Mouse (Mus musculus) 3134 (cell line): ENCODE data around the gene Srcap.
"Not testable (repeated sequence)": the region's sequence is repeated elsewhere in the genome, so short reads cannot be mapped to it uniquely, and the experiment has no call there.

ENCODE experiments used
- DNase-seq: peaks from one replicate; pipeline ENCODE4 v3.0.0-alpha.2; 2011; ENCODE audit warnings: low spot score; ENCODE audit not compliant: insufficient read length; ENCODE audit errors: extremely low read depth

The Srcap gene

DNA sequence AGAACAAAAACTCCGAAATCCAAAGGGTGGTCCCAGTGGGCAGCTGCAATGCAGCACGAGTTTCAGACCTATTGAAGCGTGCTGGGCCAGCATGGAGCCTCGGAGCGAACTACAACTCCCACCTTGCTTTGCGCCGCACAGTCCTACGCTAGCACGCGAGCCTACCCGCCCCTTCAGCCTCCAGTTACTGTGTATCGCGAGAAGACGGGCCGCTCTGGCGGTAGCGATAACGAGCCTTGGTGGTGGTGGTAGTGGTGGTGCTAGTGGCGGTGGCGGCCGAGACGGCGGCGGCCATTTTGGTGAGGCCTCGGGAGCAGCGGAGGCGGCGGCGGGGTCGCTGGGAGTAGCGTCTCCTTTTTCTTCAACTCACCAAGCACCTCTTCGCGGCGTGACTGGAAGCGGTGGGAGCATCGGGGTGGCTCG is at the start of gene Srcap:
Srcap (plus strand) TSS at position 176 of the 423 bp plus-strand sequence.
- DNase-seq: peak; percentile 91

- no peak for DNase-seq
Measured at GRCm38 (mm10) chr7:127465191-127465590, 46.6 kb upstream of the Srcap start.

DNA sequence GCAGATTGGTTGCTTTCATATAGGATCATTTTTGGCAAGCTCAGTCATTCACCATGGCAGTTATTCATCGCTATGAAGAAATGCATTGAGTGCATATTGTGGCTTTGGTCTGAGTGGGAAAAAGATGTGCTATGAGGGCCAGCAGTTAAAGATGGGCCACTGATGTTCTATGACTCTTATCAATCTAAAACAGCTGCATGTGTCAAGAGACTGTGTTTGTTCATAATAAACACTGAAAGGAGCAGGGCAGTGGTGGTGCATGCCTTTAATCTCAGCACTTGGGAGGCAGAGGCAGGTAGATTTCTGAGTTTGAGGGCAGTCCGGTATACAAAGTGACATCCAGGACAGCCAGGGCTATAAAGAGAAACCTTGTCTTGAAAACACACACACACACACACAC is 46.1 kb upstream of the Srcap start:
- DNase-seq: not testable (repeated sequence)

DNA sequence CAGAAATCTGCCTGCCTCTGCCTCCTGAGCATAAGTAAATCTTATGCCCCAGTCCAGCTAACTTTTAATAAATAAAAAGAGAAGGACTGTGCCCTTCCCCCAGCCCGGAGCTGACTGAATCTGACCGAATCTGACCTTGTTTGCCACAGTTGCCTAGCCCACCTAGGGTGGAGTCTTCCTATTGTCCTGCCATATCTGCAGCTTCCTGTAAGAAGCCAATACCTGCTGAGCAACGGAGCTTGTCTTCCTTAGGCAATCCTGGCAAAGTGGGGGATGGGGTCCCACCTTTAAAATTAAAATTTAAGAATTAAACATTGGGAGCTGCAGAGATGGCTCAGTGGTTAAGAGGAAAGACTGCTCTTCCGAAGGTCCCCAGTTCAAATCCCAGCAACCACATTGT is 45.2 kb upstream of the Srcap start:
- DNase-seq: no peak

DNA sequence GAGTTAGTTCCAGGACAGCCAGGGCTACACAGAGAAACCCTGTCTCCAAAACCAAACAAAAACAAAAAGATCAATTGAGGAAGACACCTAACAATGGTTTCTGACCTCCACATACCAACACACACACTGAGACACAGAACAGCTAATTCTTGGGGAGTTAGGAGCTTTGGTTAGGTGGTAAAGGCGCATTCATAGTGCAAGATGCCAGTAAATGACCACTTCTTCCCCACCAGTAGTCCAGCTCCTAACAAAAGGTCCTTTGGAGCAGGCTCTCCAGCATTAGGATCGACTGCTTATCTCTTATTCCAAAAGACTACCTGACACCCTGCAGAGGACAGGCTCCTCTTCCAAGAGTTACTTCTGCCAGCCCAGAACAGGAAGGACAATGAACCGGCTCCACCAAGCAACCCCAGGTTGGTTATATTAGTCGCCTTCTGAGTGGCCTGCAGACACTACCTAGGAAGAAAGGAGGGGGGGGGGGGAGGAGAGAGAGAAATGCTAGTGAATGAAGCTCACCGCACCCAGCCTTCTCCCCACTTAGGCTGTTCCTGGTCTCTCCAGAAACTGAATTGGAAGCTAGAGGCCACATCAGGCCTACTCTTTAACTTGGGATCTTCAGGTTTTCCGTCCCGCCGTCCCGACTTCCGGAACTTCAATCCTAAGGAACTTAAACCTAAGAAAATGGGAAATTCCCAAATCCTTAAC is 41.6 kb upstream of the Srcap start:
- DNase-seq: peak; percentile 25

GRCm38 (mm10) chr7:127470743-127471645 is 40.8 kb upstream of the Srcap start:
- DNase-seq: peak; percentile 94

DNA sequence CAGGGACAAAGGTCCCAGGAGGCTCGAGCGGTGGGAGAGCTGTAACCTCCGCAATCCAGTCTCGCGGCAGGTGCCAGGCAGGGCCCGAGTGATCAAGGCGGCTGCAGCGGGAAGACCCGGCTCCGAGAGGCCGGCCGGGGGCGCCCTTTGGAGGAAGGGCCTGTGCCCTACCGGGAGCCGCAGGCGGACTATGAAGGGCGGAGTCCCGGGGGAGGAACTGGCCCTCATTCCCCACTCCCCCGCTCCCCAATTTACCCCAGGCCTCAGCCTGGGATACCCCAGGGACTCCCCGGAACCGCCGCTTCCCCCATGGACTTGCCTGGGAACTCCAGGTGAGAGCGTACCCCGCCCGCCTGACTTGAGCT is 40.2 kb upstream of the Srcap start:
- DNase-seq: no peak

- DNase-seq: no peak
Measured at GRCm38 (mm10) chr7:127472060-127472459, 39.7 kb upstream of the Srcap start.

DNA sequence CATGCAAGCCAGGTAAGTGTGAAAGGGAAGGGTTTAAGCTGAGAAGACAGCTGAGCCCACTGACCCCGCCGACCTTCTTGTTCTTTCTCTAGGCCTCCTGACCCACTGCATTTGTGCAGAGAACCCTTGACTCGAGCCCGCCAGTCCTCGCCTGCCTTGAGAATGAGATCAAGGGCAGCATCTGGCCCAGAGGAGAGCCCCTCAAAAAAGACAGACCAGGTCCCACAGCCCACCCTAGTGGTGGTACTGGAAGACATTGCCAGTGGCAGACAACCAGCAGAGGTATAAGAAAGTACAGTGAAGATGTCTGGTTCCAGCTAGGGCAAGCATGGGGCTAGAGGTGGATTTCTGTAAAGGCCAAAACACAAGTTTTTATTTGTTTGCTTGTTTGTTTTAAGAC is 38.1 kb upstream of the Srcap start:
- DNase-seq: no peak

DNA sequence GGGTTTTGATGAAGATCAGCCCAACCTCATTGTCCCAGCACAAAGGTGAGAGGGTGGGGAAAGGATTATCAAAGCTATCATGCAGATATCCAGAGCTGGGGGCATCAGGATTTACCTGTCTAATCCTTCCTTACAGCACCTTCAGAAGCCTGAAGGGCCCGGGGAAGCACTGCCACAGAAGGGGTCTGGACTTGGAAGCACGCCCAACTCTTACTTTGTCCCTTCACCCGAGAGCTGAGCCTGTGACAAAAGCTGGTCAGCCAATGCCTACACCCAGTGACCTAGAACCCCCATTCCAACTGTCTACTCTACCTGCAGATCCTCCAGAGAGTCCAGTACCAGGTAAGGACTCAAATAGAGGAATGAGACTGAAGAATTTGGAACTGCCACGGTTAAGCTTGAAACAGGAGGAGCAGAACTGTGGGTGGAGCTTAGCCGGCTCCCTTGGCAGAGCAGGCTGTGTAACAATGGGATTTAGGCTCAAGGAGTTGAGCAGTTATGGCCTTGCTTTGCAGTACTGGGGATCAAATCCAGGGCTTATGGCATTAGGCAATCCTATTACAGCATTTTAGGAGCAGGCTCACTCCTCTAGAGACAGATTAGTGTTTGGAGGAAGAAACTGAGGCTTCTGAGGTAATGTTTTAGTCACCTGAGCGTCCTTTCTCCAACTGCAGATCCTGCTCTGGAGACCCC is 37.3 kb upstream of the Srcap start:
- no peak for DNase-seq

GRCm38 (mm10) chr7:127475186-127475740 is 36.5 kb upstream of the Srcap start:
- DNase-seq: no peak

- DNase-seq: no peak
Measured at GRCm38 (mm10) chr7:127476336-127476735, 35.4 kb upstream of the Srcap start.

- no peak for DNase-seq
Measured at GRCm38 (mm10) chr7:127476855-127477254, 34.9 kb upstream of the Srcap start.

- peak; percentile 95 for DNase-seq
Measured at GRCm38 (mm10) chr7:127477687-127478634, 33.8 kb upstream of the Srcap start.

GRCm38 (mm10) chr7:127478635-127479317 is 33.0 kb upstream of the Srcap start, which contains the start of gene Fbrs:
Gene Fbrs (plus strand): TSS chr7:127479199.
- peak; percentile 91 for DNase-seq

- DNase-seq: peak; percentile 23
Measured at GRCm38 (mm10) chr7:127479318-127480225, 32.2 kb upstream of the Srcap start.

- no peak for DNase-seq
Measured at GRCm38 (mm10) chr7:127480321-127480720, 31.5 kb upstream of the Srcap start.

DNA sequence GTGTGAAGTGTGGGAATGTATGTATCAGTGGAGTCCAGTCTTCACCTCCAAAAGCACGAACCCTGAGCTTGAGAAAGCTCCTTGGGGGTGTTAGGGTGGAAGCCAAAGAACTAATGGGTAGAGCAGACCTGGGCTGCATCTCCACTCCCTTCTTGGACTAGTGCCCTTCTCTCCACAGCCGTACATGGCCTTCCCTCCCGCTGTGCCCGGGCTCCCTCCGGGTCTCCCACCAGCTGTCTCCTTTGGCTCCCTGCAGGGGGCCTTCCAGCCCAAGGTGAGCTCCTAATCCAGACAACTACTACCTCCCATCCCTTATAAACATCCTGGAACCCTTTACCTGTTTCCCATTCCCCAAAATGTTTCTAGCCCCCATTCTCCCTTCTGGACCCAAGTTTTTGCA is 26.4 kb upstream of the Srcap start:
- no peak for DNase-seq
